In genomic region chr13:94106983-94107382, GRCm38 (mm10) we compare ENCODE assay signal across 16 mouse cellular contexts. TPM values are rescaled to one million over a fixed set of nuclear protein-coding genes. Genes with fewer than 3 reads are reported as not detected.
DNase-seq lines count a peak whose midpoint lies in the region; ATAC-seq lines count a peak whose summit lies in the region.
"Had no signal": no experiment of that assay in that cellular context is flagged by ENCODE, and none has a peak within 500 bp of the region (broad histone marks: within the 10 kb centered on the region; RNA-seq: fewer than 3 reads in every experiment).

No protein-coding gene starts in this region.

- H3K36me3 ChIP-seq in forebrain, embryonic 12.5 days (replicated peaks) = no peaks in the 10 kb centered on the region

- H3K9ac ChIP-seq in forebrain, embryonic 12.5 days = no peak overlapping the region
- H3K9ac ChIP-seq: liver, embryonic 14.5 days had no signal

- peak; percentile 38 for DNase-seq in gastrocnemius, postnatal 14 days
- DNase-seq in gastrocnemius, postnatal 36 days = no peak
- peak; percentile 27 for DNase-seq in right cerebral cortex, postnatal 25 days
- DNase-seq in right cerebral cortex, postnatal 14 days = no peak
- peak; percentile 42 for DNase-seq in gastrocnemius, postnatal 25 days
- no peak for DNase-seq in retina, postnatal 1 day
- DNase-seq: adrenal gland, postnatal 36 days; cerebellum, adult 9-10 months; kidney, adult 9 months; kidney, postnatal 36 days; layer of hippocampus, adult 9-11 months had no signal

- intact Hi-C loops in gastrocnemius, postnatal 14 days (cut with DNase I; ENCODE audit: low total_unique reads) = no loop called here
- intact Hi-C loops in gastrocnemius, postnatal 36 days (cut with DNase I) = no loop called here

- no peak overlapping the region for H3K27ac ChIP-seq in forebrain, embryonic 12.5 days
- H3K27ac ChIP-seq: liver, embryonic 14.5 days had no signal

- no peak for ATAC-seq in forebrain, embryonic 12.5 days (ENCODE audit: low FRiP score)
- ATAC-seq: forebrain, embryonic 16.5 days; midbrain, embryonic 16.5 days had no signal

- H3K4me3 ChIP-seq in forebrain, embryonic 12.5 days (replicated peaks) = no peak overlapping the region
- H3K4me3 ChIP-seq: megakaryocyte, embryonic 14.5 days had no signal

- H3K27me3 ChIP-seq in forebrain, embryonic 12.5 days = no peaks in the 10 kb centered on the region

- 92% methylated on average over 7 of the region's 7 CpGs for WGBS in forebrain, embryonic 12.5 days

- H3K4me1 ChIP-seq in forebrain, embryonic 12.5 days = no peaks in the 10 kb centered on the region
- H3K4me1 ChIP-seq: megakaryocyte, embryonic 14.5 days had no signal

- no peak overlapping the region for H3K4me2 ChIP-seq in forebrain, embryonic 12.5 days

- no peaks in the 10 kb centered on the region for H3K9me3 ChIP-seq in forebrain, embryonic 12.5 days

RNA-seq across cellular contexts. Expression of gene Lhfpl2, which starts 49.4 kb away (rescaled TPM):
- 10 to 100 TPM; 10.7 to 19.2 TPM for total RNA-seq in gastrocnemius, postnatal 14 days (2021)
- total RNA-seq in gastrocnemius, postnatal 36 days (2021) = 1 to 10 TPM; 2.6 to 2.8 TPM
- total RNA-seq in gastrocnemius, postnatal 25 days (2021) = 1 to 10 TPM; 5.3 to 6.7 TPM
- polyA plus RNA-seq in forebrain, embryonic 12.5 days (2016; fragmentation: Nextera tagmentation; extraction: Ambion mirVana) = 17.5 and 21.3 TPM in 2 replicates

Comparison
In these comparisons a context has a peak if more than half of its experiments do, and no peak if none do; other contexts are left out.
1. DNase-seq: peak in gastrocnemius, postnatal 14 days (single experiment), right cerebral cortex, postnatal 25 days (single experiment) and gastrocnemius, postnatal 25 days (single experiment); none in gastrocnemius, postnatal 36 days (0 of 2), right cerebral cortex, postnatal 14 days (single experiment) and retina, postnatal 1 day (single experiment).